Mouse (Mus musculus): ENCODE results near the gene Zswim3.

DNA sequence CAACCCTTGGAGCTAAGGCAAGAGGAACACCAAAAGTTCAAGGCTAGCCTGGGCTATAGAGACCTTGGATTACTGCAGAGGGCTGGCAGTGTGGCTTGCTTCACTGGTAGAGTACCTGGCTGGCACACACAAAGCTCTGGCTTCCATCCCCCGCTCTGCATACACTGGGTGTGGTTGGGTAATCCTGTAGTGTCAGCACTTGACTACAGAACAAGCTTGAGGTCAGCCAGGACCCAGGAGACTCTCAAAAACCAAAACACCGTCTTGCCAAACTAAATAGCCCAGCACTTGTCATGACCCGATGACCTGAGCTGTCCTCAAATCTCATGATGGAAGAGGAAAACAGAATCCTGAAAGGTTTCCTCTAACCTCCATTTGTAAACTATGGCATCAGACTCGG is 14.4 kb upstream of the Zswim3 start:
- TF ChIP-seq CTCF (IDR thresholded peaks at IDR 0.05; ENCODE audit: control insufficient read depth, insufficient read depth, insufficient replicate concordance, low read depth, low read length) (no peak), POLR2A (IDR thresholded peaks at IDR 0.05; ENCODE audit: control insufficient read depth, low read depth, low read length) (no peak)
